Mouse (Mus musculus) lung, embryonic 14.5 days (tissue): Measurements from ENCODE around the gene Gm3594. TPM values are rescaled to one million over a fixed set of nuclear protein-coding genes. Genes with fewer than 3 reads are reported as not detected.

Experiments used
- polyA plus RNA-seq: library from polyadenylated mRNA; unstranded; fragments of >200 nt; fragmentation: Nextera tagmentation; extraction: Ambion mirVana; gene quantifications from 2 replicates; pipeline ENCODE4 v1.2.1, GENCODE M21; 2014

Gm3594 gene
- polyA plus RNA-seq, 1 experiment from 2014 or later, result not detected

Other genes starting within 250 kb of the Gm3594 start
- gene Gm21560, start 225.3 kb downstream of the Gm3594 start, polyA plus RNA-seq, result not detected in 2 replicates
- gene Gm3411, start 157.4 kb downstream of the Gm3594 start, polyA plus RNA-seq, result 1.2 and 1.4 TPM in 2 replicates
- gene Gm21103, start 139.8 kb downstream of the Gm3594 start, polyA plus RNA-seq, result not detected in 2 replicates
- not detected in 2 replicates for gene Gm3618, start 100.9 kb downstream of the Gm3594 start, polyA plus RNA-seq
- gene Gm16440, start 54.3 kb downstream of the Gm3594 start, polyA plus RNA-seq, result not detected in 2 replicates
- 0.42 and 0.70 TPM in 2 replicates for gene Gm3591, start 32.1 kb downstream of the Gm3594 start, polyA plus RNA-seq
- not detected in 2 replicates for gene Gm8356, start 92.7 kb upstream of the Gm3594 start, polyA plus RNA-seq
- 0.37 TPM in 1 of 2 replicates, not detected in the other for gene Gm3629, start 146.0 kb upstream of the Gm3594 start, polyA plus RNA-seq
- not detected in 2 replicates for gene Gm3460, start 177.8 kb upstream of the Gm3594 start, polyA plus RNA-seq
- not detected in 2 replicates for gene Gm10251, start 239.6 kb upstream of the Gm3594 start, polyA plus RNA-seq